8 mouse cellular contexts compared by ENCODE assay signal in genomic region chr7:122020273-122020666, GRCm38 (mm10). TPM values are rescaled to one million over a fixed set of nuclear protein-coding genes. Genes with fewer than 3 reads are reported as not detected.
A peak's percentile ranks its signal among the peaks of the same experiment; 100 is the strongest.
DNase-seq lines count a peak whose midpoint lies in the region; ATAC-seq and TF ChIP-seq lines count a peak whose summit lies in the region.

No protein-coding gene starts in this region.

- no peak for TF ChIP-seq POLR2A in liver, adult 2 months (IDR thresholded peaks at IDR 0.05; ENCODE audit: extremely low read depth, insufficient read depth, low read length)

- ATAC-seq in heart, embryonic 13.5 days (ENCODE audit: extremely low read depth, insufficient number of reproducible peaks, low FRiP score, low TSS enrichment): no peak
- peak; percentile 2 for ATAC-seq in Patski
- peak; percentile 60 for ATAC-seq in forebrain, postnatal 0 days
- ATAC-seq in neural tube, embryonic 15.5 days (ENCODE audit: low FRiP score): peak; percentile 72

- no peak for TF ChIP-seq CTCF in Patski (IDR thresholded peaks at IDR 0.05)
- TF ChIP-seq CTCF in forebrain, postnatal 0 days (IDR thresholded peaks at IDR 0.05; ENCODE audit: low read depth): no peak
- TF ChIP-seq CTCF in liver, adult 2 months (IDR thresholded peaks at IDR 0.05; ENCODE audit: low read depth, low read length): no peak

- 2% methylated on average over 6 of the region's 6 CpGs for WGBS in heart, embryonic 13.5 days
- WGBS in forebrain, postnatal 0 days: 3% methylated on average over 6 of the region's 6 CpGs
- WGBS in liver, adult 2 months: 12% methylated on average over 6 of the region's 6 CpGs
- 1% methylated on average over 6 of the region's 6 CpGs for WGBS in neural tube, embryonic 15.5 days

- no peaks in the 10 kb centered on the region for H3K27me3 ChIP-seq in heart, embryonic 13.5 days (replicated peaks)
- H3K27me3 ChIP-seq in Patski: no peaks in the 10 kb centered on the region
- H3K27me3 ChIP-seq in forebrain, postnatal 0 days (ENCODE audit: insufficient read depth, low read length): no peaks in the 10 kb centered on the region
- no peaks in the 10 kb centered on the region for H3K27me3 ChIP-seq in liver, adult 2 months (ENCODE audit: control insufficient read depth, insufficient read depth, low read length)
- no peaks in the 10 kb centered on the region for H3K27me3 ChIP-seq in neural tube, embryonic 15.5 days (replicated peaks)

- H3K9ac ChIP-seq in heart, embryonic 13.5 days: peak overlapping the region; percentile 93
- peak overlapping the region; percentile 92 for H3K9ac ChIP-seq in forebrain, postnatal 0 days
- peak overlapping the region; percentile 93 for H3K9ac ChIP-seq in liver, adult 2 months (ENCODE audit: low read depth, low read length)
- peak overlapping the region; percentile 82 for H3K9ac ChIP-seq in neural tube, embryonic 15.5 days (replicated peaks)

- peaks cover 45% of the 10 kb centered on the region for H3K4me1 ChIP-seq in heart, embryonic 13.5 days
- peaks cover 3% of the 10 kb centered on the region; the same call in 1 of the 2 replicates for H3K4me1 ChIP-seq in forebrain, postnatal 0 days (ENCODE audit: insufficient read depth)
- H3K4me1 ChIP-seq in liver, adult 2 months (ENCODE audit: control insufficient read depth, insufficient read depth, low read length): peaks cover 8% of the 10 kb centered on the region; the same call in 1 of the 2 replicates
- peaks cover 49% of the 10 kb centered on the region for H3K4me1 ChIP-seq in neural tube, embryonic 15.5 days

- CTCF ChIA-PET in Patski (lab: Charles Lee): interaction anchor here (1.2 kb wide), 2 partner anchors 18 to 80 kb away, joined by 3 read pairs; no protein-coding TSS in a partner anchor

- POLR2A ChIA-PET in Patski (lab: Charles Lee): interaction anchor here (0.9 kb wide), 1 partner anchor 13 kb away, joined by 3 read pairs; no protein-coding TSS in a partner anchor

- peaks cover 6% of the 10 kb centered on the region for H3K36me3 ChIP-seq in heart, embryonic 13.5 days
- peaks cover 3% of the 10 kb centered on the region; the same call in 1 of the 2 replicates for H3K36me3 ChIP-seq in forebrain, postnatal 0 days (ENCODE audit: insufficient read depth)
- H3K36me3 ChIP-seq in liver, adult 2 months (ENCODE audit: control insufficient read depth, insufficient read depth, low read length): no peaks in the 10 kb centered on the region
- no peaks in the 10 kb centered on the region for H3K36me3 ChIP-seq in neural tube, embryonic 15.5 days

- H3K9me3 ChIP-seq in heart, embryonic 13.5 days: no peaks in the 10 kb centered on the region
- H3K9me3 ChIP-seq in forebrain, postnatal 0 days (ENCODE audit: low read length): no peaks in the 10 kb centered on the region
- no peaks in the 10 kb centered on the region for H3K9me3 ChIP-seq in neural tube, embryonic 15.5 days (replicated peaks)

- no peak for DNase-seq in heart, adult 9 months (ENCODE audit: low spot score in 2 of 2)
- DNase-seq in Patski (ENCODE audit: low read depth, low spot score): no peak
- DNase-seq in forebrain, postnatal 0 days: no peak
- DNase-seq in liver, adult 2 months (ENCODE audit: extremely low read depth, low read depth, low spot score): no peak
- no peak for DNase-seq in spleen, postnatal 4 days (ENCODE audit: low spot score in 2 of 2)
- DNase-seq in urinary bladder, postnatal 36 days (ENCODE audit: low spot score in 2 of 2): no peak

- H3K4me3 ChIP-seq in heart, embryonic 13.5 days: peak overlapping the region; percentile 87
- H3K4me3 ChIP-seq in forebrain, postnatal 0 days (ENCODE audit: low read depth, low read length): peak overlapping the region; percentile 85
- H3K4me3 ChIP-seq in liver, adult 2 months (ENCODE audit: insufficient read depth, low read depth, low read length): peak overlapping the region; percentile 68
- peak overlapping the region; percentile 93 for H3K4me3 ChIP-seq in neural tube, embryonic 15.5 days (replicated peaks)

- in situ Hi-C loops in Patski (cut with MboI; ENCODE audit: low pct_unique_long_range_greater_than_20kb): no loop called here

- peak overlapping the region; percentile 92 for H3K27ac ChIP-seq in heart, embryonic 13.5 days (replicated peaks)
- H3K27ac ChIP-seq in forebrain, postnatal 0 days (ENCODE audit: low read depth, low read length): peak overlapping the region; percentile 87
- no peak overlapping the region for H3K27ac ChIP-seq in liver, adult 2 months (replicated peaks; ENCODE audit: insufficient read depth, low read depth, low read length)
- peak overlapping the region; percentile 91 for H3K27ac ChIP-seq in neural tube, embryonic 15.5 days (replicated peaks)

- peaks cover 15% of the 10 kb centered on the region; the same call in 1 of the 2 replicates for H3K79me2 ChIP-seq in liver, adult 2 months (ENCODE audit: control insufficient read depth, insufficient read depth, low read length)

- peak overlapping the region; percentile 93 for H3K4me2 ChIP-seq in heart, embryonic 13.5 days
- H3K4me2 ChIP-seq in forebrain, postnatal 0 days (ENCODE audit: low read depth): peak overlapping the region; percentile 71
- H3K4me2 ChIP-seq in neural tube, embryonic 15.5 days: peak overlapping the region; percentile 69

RNA-seq across cellular contexts. Expression of gene Gga2, which starts 0.8 kb away (rescaled TPM):
- 77.2 TPM in 2 replicates for polyA plus RNA-seq in heart, embryonic 13.5 days (2015; fragmentation: Nextera tagmentation; extraction: Ambion mirVana)
- 37.6 TPM for polyA plus RNA-seq in Patski (2021)
- 29.5 and 29.8 TPM in 2 replicates for total RNA-seq in forebrain, postnatal 0 days (2014; rRNA removed)
- 17.7 and 25.5 TPM in 2 replicates for polyA plus RNA-seq in forebrain, postnatal 0 days (2015; fragmentation: Nextera tagmentation; extraction: Ambion mirVana)
- 6.8 and 7.7 TPM in 2 replicates for total RNA-seq in liver, adult 2 months (2014; rRNA removed)
- polyA plus RNA-seq in liver, adult 2 months (2012; rRNA removed): 13.5 and 15.5 TPM in 2 replicates
- polyA plus RNA-seq in neural tube, embryonic 15.5 days (2015; fragmentation: Nextera tagmentation; extraction: Ambion mirVana): 53.1 and 58.6 TPM in 2 replicates

RNA-seq across cellular contexts. Expression of gene Cog7, which starts 38.8 kb away (rescaled TPM):
- polyA plus RNA-seq in heart, embryonic 13.5 days (2015; fragmentation: Nextera tagmentation; extraction: Ambion mirVana): 17.3 and 18.2 TPM in 2 replicates
- polyA plus RNA-seq in Patski (2021): 48.9 TPM
- total RNA-seq in forebrain, postnatal 0 days (2014; rRNA removed): 23.4 and 32.5 TPM in 2 replicates
- 7.9 and 24.7 TPM in 2 replicates for polyA plus RNA-seq in forebrain, postnatal 0 days (2015; fragmentation: Nextera tagmentation; extraction: Ambion mirVana)
- 15.4 and 17.8 TPM in 2 replicates for total RNA-seq in liver, adult 2 months (2014; rRNA removed)
- 15.6 and 17.6 TPM in 2 replicates for polyA plus RNA-seq in liver, adult 2 months (2012; rRNA removed)
- 27.6 and 27.8 TPM in 2 replicates for polyA plus RNA-seq in neural tube, embryonic 15.5 days (2015; fragmentation: Nextera tagmentation; extraction: Ambion mirVana)

RNA-seq across cellular contexts. Expression of gene Ubfd1, which starts 46.7 kb away (rescaled TPM):
- polyA plus RNA-seq in heart, embryonic 13.5 days (2015; fragmentation: Nextera tagmentation; extraction: Ambion mirVana): 46.3 and 46.9 TPM in 2 replicates
- polyA plus RNA-seq in Patski (2021): 30.9 TPM
- total RNA-seq in forebrain, postnatal 0 days (2014; rRNA removed): 76.2 and 105 TPM in 2 replicates
- 38.5 and 54.5 TPM in 2 replicates for polyA plus RNA-seq in forebrain, postnatal 0 days (2015; fragmentation: Nextera tagmentation; extraction: Ambion mirVana)
- 15.2 and 21.0 TPM in 2 replicates for total RNA-seq in liver, adult 2 months (2014; rRNA removed)
- 14.4 and 15.8 TPM in 2 replicates for polyA plus RNA-seq in liver, adult 2 months (2012; rRNA removed)
- 71.5 and 73.3 TPM in 2 replicates for polyA plus RNA-seq in neural tube, embryonic 15.5 days (2015; fragmentation: Nextera tagmentation; extraction: Ambion mirVana)

RNA-seq across cellular contexts. Expression of gene Ears2, which starts 46.8 kb away (rescaled TPM):
- polyA plus RNA-seq in heart, embryonic 13.5 days (2015; fragmentation: Nextera tagmentation; extraction: Ambion mirVana): 27.4 and 27.9 TPM in 2 replicates
- 9.3 TPM for polyA plus RNA-seq in Patski (2021)
- total RNA-seq in forebrain, postnatal 0 days (2014; rRNA removed): 13.4 and 16.7 TPM in 2 replicates
- 8.3 and 8.8 TPM in 2 replicates for polyA plus RNA-seq in forebrain, postnatal 0 days (2015; fragmentation: Nextera tagmentation; extraction: Ambion mirVana)
- total RNA-seq in liver, adult 2 months (2014; rRNA removed): 9.8 and 13.0 TPM in 2 replicates
- 13.3 and 15.2 TPM in 2 replicates for polyA plus RNA-seq in liver, adult 2 months (2012; rRNA removed)
- 9.6 and 11.5 TPM in 2 replicates for polyA plus RNA-seq in neural tube, embryonic 15.5 days (2015; fragmentation: Nextera tagmentation; extraction: Ambion mirVana)
